Mouse (Mus musculus) common myeloid progenitor, adult 5-6 weeks (primary cell): ENCODE results near the gene Gm21863. TPM values are rescaled to one million over a fixed set of nuclear protein-coding genes. Genes with fewer than 3 reads are reported as not detected.
"Not testable (repeated sequence)": the region's sequence is repeated elsewhere in the genome, so short reads cannot be mapped to it uniquely, and the experiment has no call there.

Source experiments
- ATAC-seq: replicated peaks from 2 replicates; pipeline ENCODE4 v1.8.0; 2016; ENCODE audit warnings: low read depth, mild to moderate bottlenecking, moderate TSS enrichment, inconsistent platforms; ENCODE audit not compliant: poor library complexity, severe bottlenecking
- total RNA-seq: library from RNA; stranded (forward); fragments of 200-1000, 187-1606 nt; gene quantifications from 2 replicates; pipeline ENCODE4 v1.2.3, GENCODE M21; 2017

The Gm21863 gene
- not detected in 2 replicates for total RNA-seq

GRCm38 (mm10) chr12:19953869-19954555 is at the start of gene Gm21863:
TSS of gene Gm21863 (plus strand) at chr12:19954505.
- ATAC-seq, result peak; percentile 100

- ATAC-seq, result not testable (repeated sequence)
Measured at GRCm38 (mm10) chr12:19928049-19928448, 26.3 kb upstream of the Gm21863 start.
